Mouse (Mus musculus): ENCODE measurements around the gene Dclre1c. TPM values are rescaled to one million over a fixed set of nuclear protein-coding genes. Genes with fewer than 3 reads are reported as not detected.

Dclre1c gene
- polyA plus RNA-seq, 1 experiment = 1.5 TPM

DNA sequence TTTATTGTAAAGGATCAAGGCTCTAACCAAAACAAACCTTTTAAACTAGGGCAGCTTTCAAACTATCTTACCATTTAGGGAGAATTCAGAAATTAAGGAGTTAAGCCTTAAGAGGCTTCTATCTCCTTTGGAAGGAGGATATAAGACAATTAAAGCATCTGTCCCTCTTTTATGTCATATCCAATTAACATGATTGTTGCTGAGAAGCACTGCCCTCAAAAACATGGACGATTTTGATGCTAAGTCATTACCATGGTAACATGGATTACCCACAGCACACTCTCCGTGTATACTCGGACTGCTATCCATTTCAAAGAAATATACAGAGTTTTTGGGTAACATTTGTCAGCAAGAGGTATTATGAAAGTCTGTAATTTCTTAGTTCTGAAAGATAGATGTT is 65.9 kb downstream of the Dclre1c start:
- no peak overlapping the region for H3K4me3 ChIP-seq
- no peaks in the 10 kb centered on the region for H3K79me2 ChIP-seq (ENCODE audit: control insufficient read depth, insufficient read depth)
- TF ChIP-seq TCF12 (IDR thresholded peaks at IDR 0.05; ENCODE audit: insufficient read depth, poor library complexity, severe bottlenecking) (no peak), REST (IDR thresholded peaks at IDR 0.05; ENCODE audit: insufficient read depth, insufficient read length) (no peak), MYOD1 (IDR thresholded peaks at IDR 0.05; ENCODE audit: control insufficient read depth in 1 of 3, insufficient read length in 2 of 3, low read depth in 2 of 3) (no peak), MAX (IDR thresholded peaks at IDR 0.05; ENCODE audit: low read depth) (no peak), USF1 (IDR thresholded peaks at IDR 0.05; ENCODE audit: low read depth) (no peak), TCF3 (IDR thresholded peaks at IDR 0.05; ENCODE audit: insufficient read length, low read depth) (no peak), POLR2AphosphoS2 (IDR thresholded peaks at IDR 0.05; ENCODE audit: insufficient read length, low read depth) (no peak), SRF (IDR thresholded peaks at IDR 0.05; ENCODE audit: control insufficient read depth, insufficient read length, low read depth) (no peak), POLR2A (IDR thresholded peaks at IDR 0.05; ENCODE audit: insufficient read length, low read depth) (no peak), E2F4 (IDR thresholded peaks at IDR 0.05; ENCODE audit: insufficient read depth) (no peak), MYOG (IDR thresholded peaks at IDR 0.05; ENCODE audit: control insufficient read depth in 1 of 3, insufficient read depth in 1 of 3, insufficient read length in 2 of 3, low read depth in 2 of 3) (no peak), CEBPB (IDR thresholded peaks at IDR 0.05; ENCODE audit: insufficient read depth, poor library complexity, severe bottlenecking) (no peak)
- peaks cover 19% of the 10 kb centered on the region for H3K36me3 ChIP-seq (ENCODE audit: control insufficient read depth, insufficient read depth)
- H3ac ChIP-seq (ENCODE audit: control insufficient read depth, insufficient read length) = no peak overlapping the region
- no peaks in the 10 kb centered on the region for H3K27me3 ChIP-seq (ENCODE audit: control insufficient read depth, insufficient read depth, insufficient read length)
- no peak overlapping the region for H3K4me2 ChIP-seq (ENCODE audit: low read depth)

DNA sequence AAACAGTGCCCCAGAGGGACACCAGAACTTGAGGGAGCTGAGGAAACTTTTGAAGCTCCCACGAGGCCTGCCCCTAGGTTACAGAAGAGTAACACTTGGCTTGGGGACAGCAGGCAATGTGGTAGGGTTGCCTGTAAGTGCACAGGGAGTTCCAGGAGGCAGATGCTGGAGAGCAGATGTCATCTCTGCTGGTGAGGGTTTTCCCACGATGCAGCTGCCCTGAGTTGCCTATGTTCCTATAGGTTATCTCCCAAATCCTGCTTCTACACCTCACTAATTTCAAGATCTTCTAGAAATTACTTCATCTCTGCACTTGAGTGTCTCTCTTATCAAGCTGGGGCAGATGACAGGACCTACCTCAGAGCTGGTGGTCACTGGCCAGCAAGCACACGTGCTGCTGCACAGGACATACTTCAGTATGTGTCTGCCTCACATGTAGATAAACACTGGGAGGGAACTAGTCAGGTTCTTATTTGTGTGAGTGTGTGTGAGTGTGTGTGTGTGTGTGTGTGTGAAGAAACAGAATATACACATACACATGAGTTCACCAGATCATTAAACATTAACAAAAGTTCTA is 70.0 kb downstream of the Dclre1c start:
- Histone ChIP-seq H3K27me3 (ENCODE audit: control insufficient read depth, insufficient read depth, insufficient read length) (no peaks in the 10 kb centered on the region), H3K4me2 (ENCODE audit: low read depth) (no peak overlapping the region), H3K79me2 (ENCODE audit: control insufficient read depth, insufficient read depth) (no peaks in the 10 kb centered on the region), H3K4me3 (no peak overlapping the region), H3K36me3 (ENCODE audit: control insufficient read depth, insufficient read depth) (peaks cover 34% of the 10 kb centered on the region), H3ac (ENCODE audit: control insufficient read depth, insufficient read length) (no peak overlapping the region)
- TF ChIP-seq E2F4 (IDR thresholded peaks at IDR 0.05; ENCODE audit: insufficient read depth) (no peak), REST (IDR thresholded peaks at IDR 0.05; ENCODE audit: insufficient read depth, insufficient read length) (no peak), POLR2A (IDR thresholded peaks at IDR 0.05; ENCODE audit: insufficient read length, low read depth) (no peak), TCF12 (IDR thresholded peaks at IDR 0.05; ENCODE audit: insufficient read depth, poor library complexity, severe bottlenecking) (no peak), MYOG (IDR thresholded peaks at IDR 0.05; ENCODE audit: control insufficient read depth in 1 of 3, insufficient read depth in 1 of 3, insufficient read length in 2 of 3, low read depth in 2 of 3) (no peak), TCF3 (IDR thresholded peaks at IDR 0.05; ENCODE audit: insufficient read length, low read depth) (no peak), CEBPB (IDR thresholded peaks at IDR 0.05; ENCODE audit: insufficient read depth, poor library complexity, severe bottlenecking) (no peak), MYOD1 (IDR thresholded peaks at IDR 0.05; ENCODE audit: control insufficient read depth in 1 of 3, insufficient read length in 2 of 3, low read depth in 2 of 3) (no peak), POLR2AphosphoS2 (IDR thresholded peaks at IDR 0.05; ENCODE audit: insufficient read length, low read depth) (no peak), SRF (IDR thresholded peaks at IDR 0.05; ENCODE audit: control insufficient read depth, insufficient read length, low read depth) (no peak), MAX (IDR thresholded peaks at IDR 0.05; ENCODE audit: low read depth) (no peak), USF1 (IDR thresholded peaks at IDR 0.05; ENCODE audit: low read depth) (no peak)

DNA sequence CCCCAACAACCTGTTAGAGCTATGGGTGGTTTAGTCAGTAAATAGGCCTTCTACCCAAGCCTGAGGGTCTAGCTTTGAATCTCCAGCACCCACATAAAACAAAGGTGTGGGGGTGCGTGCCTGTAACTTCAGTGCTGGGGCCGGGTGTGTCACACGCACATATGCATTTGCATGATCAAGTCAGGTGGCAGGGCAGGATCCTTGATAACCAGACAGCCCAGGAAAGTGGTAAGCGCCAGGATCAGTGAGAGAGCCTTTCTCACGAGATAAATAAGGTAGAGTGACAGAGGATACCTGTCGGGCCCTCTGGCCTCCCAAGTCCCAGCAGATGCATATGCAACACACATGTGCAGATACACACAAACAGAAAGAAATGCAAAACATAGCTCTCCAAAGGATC is 75.6 kb downstream of the Dclre1c start:
- no peaks in the 10 kb centered on the region for H3K27me3 ChIP-seq (ENCODE audit: control insufficient read depth, insufficient read depth, insufficient read length)

DNA sequence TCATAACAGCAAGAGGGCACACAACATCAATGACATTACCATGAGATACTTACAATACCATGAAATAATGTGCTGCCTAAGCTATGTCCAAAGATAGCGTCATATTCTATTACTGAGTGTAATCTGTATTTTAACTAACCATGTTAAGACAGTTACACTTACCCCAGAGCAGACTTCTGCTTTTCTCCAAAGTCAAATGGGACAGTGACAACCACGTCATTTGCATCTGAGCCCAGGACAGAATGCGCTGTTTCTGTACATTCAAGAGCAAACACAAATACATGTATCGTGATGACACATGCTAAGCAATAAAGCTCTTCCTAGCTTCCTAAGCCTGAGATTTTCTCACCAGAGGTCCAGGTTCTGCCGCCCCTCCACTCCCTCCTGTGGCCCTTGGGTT is 77.0 kb downstream of the Dclre1c start:
- H3K36me3 ChIP-seq (ENCODE audit: control insufficient read depth, insufficient read depth) = peaks cover 32% of the 10 kb centered on the region
- TF ChIP-seq MYOG (IDR thresholded peaks at IDR 0.05; ENCODE audit: control insufficient read depth in 1 of 3, insufficient read depth in 1 of 3, insufficient read length in 2 of 3, low read depth in 2 of 3) = no peak
- no peak for TF ChIP-seq MAX (IDR thresholded peaks at IDR 0.05; ENCODE audit: low read depth)
- TF ChIP-seq SRF (IDR thresholded peaks at IDR 0.05; ENCODE audit: control insufficient read depth, insufficient read length, low read depth) = no peak
- no peak for TF ChIP-seq CEBPB (IDR thresholded peaks at IDR 0.05; ENCODE audit: insufficient read depth, poor library complexity, severe bottlenecking)
- no peak for TF ChIP-seq USF1 (IDR thresholded peaks at IDR 0.05; ENCODE audit: low read depth)
- no peak for TF ChIP-seq POLR2AphosphoS2 (IDR thresholded peaks at IDR 0.05; ENCODE audit: insufficient read length, low read depth)
- no peak for TF ChIP-seq TCF3 (IDR thresholded peaks at IDR 0.05; ENCODE audit: insufficient read length, low read depth)
- TF ChIP-seq TCF12 (IDR thresholded peaks at IDR 0.05; ENCODE audit: insufficient read depth, poor library complexity, severe bottlenecking) = no peak
- no peak for TF ChIP-seq POLR2A (IDR thresholded peaks at IDR 0.05; ENCODE audit: insufficient read length, low read depth)
- no peak for TF ChIP-seq MYOD1 (IDR thresholded peaks at IDR 0.05; ENCODE audit: control insufficient read depth in 1 of 3, insufficient read length in 2 of 3, low read depth in 2 of 3)
- no peak for TF ChIP-seq E2F4 (IDR thresholded peaks at IDR 0.05; ENCODE audit: insufficient read depth)
- no peak for TF ChIP-seq REST (IDR thresholded peaks at IDR 0.05; ENCODE audit: insufficient read depth, insufficient read length)
- no peak overlapping the region for H3ac ChIP-seq (ENCODE audit: control insufficient read depth, insufficient read length)

More for the DNA sequence above, 75.6 kb downstream of the Dclre1c start:
- H3K4me3 ChIP-seq = no peak overlapping the region
- no peak for TF ChIP-seq POLR2A (IDR thresholded peaks at IDR 0.05; ENCODE audit: insufficient read length, low read depth)
- no peak for TF ChIP-seq POLR2AphosphoS2 (IDR thresholded peaks at IDR 0.05; ENCODE audit: insufficient read length, low read depth)
- no peak for TF ChIP-seq MYOG (IDR thresholded peaks at IDR 0.05; ENCODE audit: control insufficient read depth in 1 of 3, insufficient read depth in 1 of 3, insufficient read length in 2 of 3, low read depth in 2 of 3)
- no peak for TF ChIP-seq REST (IDR thresholded peaks at IDR 0.05; ENCODE audit: insufficient read depth, insufficient read length)
- TF ChIP-seq CEBPB (IDR thresholded peaks at IDR 0.05; ENCODE audit: insufficient read depth, poor library complexity, severe bottlenecking) = no peak
- TF ChIP-seq E2F4 (IDR thresholded peaks at IDR 0.05; ENCODE audit: insufficient read depth) = no peak
- no peak for TF ChIP-seq MYOD1 (IDR thresholded peaks at IDR 0.05; ENCODE audit: control insufficient read depth in 1 of 3, insufficient read length in 2 of 3, low read depth in 2 of 3)
- TF ChIP-seq USF1 (IDR thresholded peaks at IDR 0.05; ENCODE audit: low read depth) = no peak
- TF ChIP-seq MAX (IDR thresholded peaks at IDR 0.05; ENCODE audit: low read depth) = no peak
- TF ChIP-seq SRF (IDR thresholded peaks at IDR 0.05; ENCODE audit: control insufficient read depth, insufficient read length, low read depth) = no peak
- no peak for TF ChIP-seq TCF3 (IDR thresholded peaks at IDR 0.05; ENCODE audit: insufficient read length, low read depth)
- TF ChIP-seq TCF12 (IDR thresholded peaks at IDR 0.05; ENCODE audit: insufficient read depth, poor library complexity, severe bottlenecking) = no peak
- no peak overlapping the region for H3K4me2 ChIP-seq (ENCODE audit: low read depth)
- no peak overlapping the region for H3ac ChIP-seq (ENCODE audit: control insufficient read depth, insufficient read length)
- peaks cover 38% of the 10 kb centered on the region for H3K36me3 ChIP-seq (ENCODE audit: control insufficient read depth, insufficient read depth)
- no peaks in the 10 kb centered on the region for H3K79me2 ChIP-seq (ENCODE audit: control insufficient read depth, insufficient read depth)

More for the DNA sequence above, 77.0 kb downstream of the Dclre1c start:
- Histone ChIP-seq H3K27me3 (ENCODE audit: control insufficient read depth, insufficient read depth, insufficient read length) (no peaks in the 10 kb centered on the region), H3K4me3 (no peak overlapping the region), H3K4me2 (ENCODE audit: low read depth) (no peak overlapping the region), H3K79me2 (ENCODE audit: control insufficient read depth, insufficient read depth) (no peaks in the 10 kb centered on the region)
